Mouse (Mus musculus) kidney, embryonic 14.5 days (tissue): ENCODE results near the gene Tmem266. TPM values are rescaled to one million over a fixed set of nuclear protein-coding genes. Genes with fewer than 3 reads are reported as not detected.

Experiments
- ATAC-seq: fragments of 200-750 bp; cut with Nextera tagmentation; 2 replicates; pipeline ENCODE4 v1.8.0; 2017; ENCODE audit warnings: moderate number of reproducible peaks, mild to moderate bottlenecking, moderate TSS enrichment, moderate library complexity; ENCODE audit not compliant: low FRiP score, low TSS enrichment
- H3K27ac ChIP-seq: fragments of 300-500 bp; sonication (generic); 2 replicates; pipeline ENCODE4 v1.5.1; 2014; ENCODE audit warnings: low read depth, mild to moderate bottlenecking, low read length, moderate library complexity, mixed read lengths
- H3K27me3 ChIP-seq: fragments of 300-500 bp; sonication (generic); 2 replicates; pipeline ENCODE4 v1.6.1; 2014; ENCODE audit warnings: mild to moderate bottlenecking, low read length; ENCODE audit not compliant: control insufficient read depth, insufficient read depth
- H3K36me3 ChIP-seq: fragments of 300-500 bp; sonication (generic); 2 replicates; pipeline ENCODE4 v1.6.1; 2014; ENCODE audit warnings: low read length, mixed read lengths; ENCODE audit not compliant: control insufficient read depth, insufficient read depth
- H3K4me1 ChIP-seq: fragments of 300-500 bp; sonication (generic); 2 replicates; pipeline ENCODE4 v1.6.1; 2014; ENCODE audit warnings: low read length, mixed read lengths; ENCODE audit not compliant: control insufficient read depth, insufficient read depth
- H3K4me2 ChIP-seq: fragments of 300-500 bp; sonication (generic); replicated peaks from 2 replicates; pipeline ENCODE4 v1.6.1; 2014; ENCODE audit warnings: low read depth, mild to moderate bottlenecking, low read length
- H3K4me3 ChIP-seq: fragments of 300-500 bp; sonication (generic); 2 replicates; pipeline ENCODE4 v1.5.1; 2014; ENCODE audit warnings: mild to moderate bottlenecking, low read length
- H3K9ac ChIP-seq: fragments of 300-500 bp; sonication (generic); 2 replicates; pipeline ENCODE4 v1.6.1; 2014; ENCODE audit warnings: low read depth, mild to moderate bottlenecking, low read length, moderate library complexity
- H3K9me3 ChIP-seq: fragments of 300-500 bp; sonication (generic); 2 replicates; pipeline ENCODE4 v1.6.1; 2016; ENCODE audit warnings: low read length; ENCODE audit not compliant: control insufficient read depth
- WGBS: fragments of 180-500 bp; shearing (Covaris S2); extraction: QIAGEN DNeasy Blood & Tissue Kit; methylation state at CpG from one replicate; pipeline ENCODE4 v1.1.7; 2014; 5-methylcytosine and 5-hydroxymethylcytosine counted together
- polyA plus RNA-seq: library from polyadenylated mRNA; unstranded; fragments of >200 nt; fragmentation: Nextera tagmentation; extraction: Ambion mirVana; gene quantifications from 2 replicates; pipeline ENCODE4 v1.2.1, GENCODE M21; 2014

Gene Tmem266
- polyA plus RNA-seq, 1 experiment from 2014 or later = 0.09 TPM

GRCm38 (mm10) chr9:55307066-55307465 lies 19.6 kb upstream of the Tmem266 start:
- H3K9ac ChIP-seq = no peak overlapping the region
- no peaks in the 10 kb centered on the region for H3K4me1 ChIP-seq
- no peak overlapping the region for H3K4me2 ChIP-seq
- no peak overlapping the region for H3K27ac ChIP-seq
- ATAC-seq = no peak
- no peaks in the 10 kb centered on the region for H3K9me3 ChIP-seq
- WGBS = 65% methylated on average over 2 of the region's 2 CpGs
- no peak overlapping the region for H3K4me3 ChIP-seq
- H3K36me3 ChIP-seq = no peaks in the 10 kb centered on the region
- H3K27me3 ChIP-seq = no peaks in the 10 kb centered on the region; the same call in 1 of the 2 replicates

DNA sequence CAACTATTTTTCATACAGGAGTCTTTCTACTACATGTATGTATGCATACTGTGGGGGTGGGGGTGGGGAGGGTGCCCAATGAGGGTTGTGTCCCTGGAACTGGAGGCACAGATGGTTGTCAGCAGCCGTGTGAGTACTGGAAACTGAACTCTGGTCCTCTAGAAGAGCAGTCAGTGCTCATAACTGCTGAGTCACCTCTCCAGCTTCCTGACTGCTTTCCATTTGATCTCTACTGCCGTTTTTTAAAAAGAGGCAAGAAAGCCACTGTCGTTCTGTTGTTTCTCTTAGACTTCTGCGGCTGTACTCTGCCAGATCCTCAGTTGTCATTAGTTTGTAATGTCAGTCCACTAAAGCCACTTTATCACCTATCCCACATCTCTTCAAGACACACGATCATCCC lies 19.2 kb upstream of the Tmem266 start:
- no peak for ATAC-seq
- H3K4me2 ChIP-seq = no peak overlapping the region
- H3K27ac ChIP-seq = no peak overlapping the region
- no peaks in the 10 kb centered on the region for H3K36me3 ChIP-seq
- no peak overlapping the region for H3K4me3 ChIP-seq
- no peaks in the 10 kb centered on the region for H3K9me3 ChIP-seq
- WGBS = 65% methylated on average over 5 of the region's 5 CpGs
- no peaks in the 10 kb centered on the region; the same call in 1 of the 2 replicates for H3K27me3 ChIP-seq
- no peak overlapping the region for H3K9ac ChIP-seq
- no peaks in the 10 kb centered on the region for H3K4me1 ChIP-seq

DNA sequence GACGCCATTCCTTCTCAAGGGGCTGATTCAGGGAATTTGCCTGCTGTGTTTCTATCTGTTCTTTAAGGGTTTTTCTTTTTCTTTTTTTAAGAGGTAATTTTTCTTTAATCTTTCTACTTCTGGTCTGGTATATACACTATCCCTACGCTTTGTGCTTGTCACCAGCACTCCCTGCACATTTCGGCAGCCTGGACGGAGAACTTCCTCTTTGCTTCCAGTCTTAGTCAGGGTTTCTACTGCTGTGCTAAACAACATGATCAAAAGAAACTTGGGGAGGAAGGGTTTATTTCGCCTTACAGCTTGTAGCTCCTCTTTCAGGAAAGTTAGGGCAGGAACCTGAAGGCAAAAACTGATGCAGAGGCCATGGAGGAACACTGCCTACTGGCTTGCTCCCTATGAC lies 18.3 kb upstream of the Tmem266 start:
- Histone ChIP-seq H3K9me3 (no peaks in the 10 kb centered on the region), H3K27ac (no peak overlapping the region), H3K36me3 (no peaks in the 10 kb centered on the region), H3K4me1 (no peaks in the 10 kb centered on the region), H3K4me2 (no peak overlapping the region), H3K4me3 (no peak overlapping the region), H3K27me3 (no peaks in the 10 kb centered on the region; the same call in 1 of the 2 replicates), H3K9ac (no peak overlapping the region)
- ATAC-seq = no peak
- WGBS = 78% methylated on average over 5 of the region's 5 CpGs

GRCm38 (mm10) chr9:55311560-55311959 lies 15.2 kb upstream of the Tmem266 start:
- no peaks in the 10 kb centered on the region; the same call in 1 of the 2 replicates for H3K27me3 ChIP-seq
- peak; percentile 81; the same call in 1 of the 2 replicates for ATAC-seq
- 5% methylated on average over 5 of the region's 5 CpGs for WGBS
- no peak overlapping the region for H3K27ac ChIP-seq
- no peak overlapping the region for H3K4me2 ChIP-seq
- H3K4me1 ChIP-seq = no peaks in the 10 kb centered on the region
- H3K9me3 ChIP-seq = no peaks in the 10 kb centered on the region
- no peak overlapping the region for H3K4me3 ChIP-seq
- H3K9ac ChIP-seq = no peak overlapping the region
- no peaks in the 10 kb centered on the region for H3K36me3 ChIP-seq

GRCm38 (mm10) chr9:55313619-55314261 lies 13.0 kb upstream of the Tmem266 start:
- H3K9ac ChIP-seq = no peak overlapping the region
- no peaks in the 10 kb centered on the region for H3K4me1 ChIP-seq
- no peak overlapping the region for H3K27ac ChIP-seq
- no peaks in the 10 kb centered on the region for H3K36me3 ChIP-seq
- no peak overlapping the region for H3K4me2 ChIP-seq
- 67% methylated on average over 12 of the region's 12 CpGs for WGBS
- no peaks in the 10 kb centered on the region; the same call in 1 of the 2 replicates for H3K27me3 ChIP-seq
- ATAC-seq = no peak
- no peaks in the 10 kb centered on the region for H3K9me3 ChIP-seq
- no peak overlapping the region for H3K4me3 ChIP-seq

GRCm38 (mm10) chr9:55322641-55323040 lies 4.1 kb upstream of the Tmem266 start:
- H3K4me1 ChIP-seq = no peaks in the 10 kb centered on the region
- no peak overlapping the region for H3K9ac ChIP-seq
- H3K4me3 ChIP-seq = no peak overlapping the region
- H3K36me3 ChIP-seq = no peaks in the 10 kb centered on the region
- peaks cover 45% of the 10 kb centered on the region for H3K27me3 ChIP-seq
- no peak overlapping the region for H3K27ac ChIP-seq
- no peaks in the 10 kb centered on the region for H3K9me3 ChIP-seq
- ATAC-seq = no peak
- no peak overlapping the region for H3K4me2 ChIP-seq
- 65% methylated on average over 1 of the region's 1 CpGs for whole genome bisulfite sequencing

DNA sequence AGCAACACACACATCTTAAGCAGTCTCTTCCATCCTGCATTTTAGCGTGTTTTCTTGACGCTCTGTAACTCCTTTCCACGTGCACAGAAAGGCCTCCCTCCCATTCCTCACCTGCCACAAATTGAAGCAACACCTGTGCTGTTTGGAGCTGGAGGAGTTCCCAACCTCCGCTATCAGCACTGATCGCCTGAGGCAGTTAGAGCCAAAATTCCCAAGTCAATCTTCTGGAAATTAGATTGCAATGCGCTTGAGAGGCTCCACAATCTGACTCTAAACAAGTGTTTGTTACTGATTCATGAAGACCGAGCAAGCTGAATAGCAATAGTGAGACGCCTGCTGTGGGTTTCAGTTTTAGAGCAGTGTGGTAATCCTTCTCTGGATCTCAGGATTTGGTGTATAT lies 2.6 kb upstream of the Tmem266 start:
- H3K4me3 ChIP-seq = no peak overlapping the region
- ATAC-seq = no peak

DNA sequence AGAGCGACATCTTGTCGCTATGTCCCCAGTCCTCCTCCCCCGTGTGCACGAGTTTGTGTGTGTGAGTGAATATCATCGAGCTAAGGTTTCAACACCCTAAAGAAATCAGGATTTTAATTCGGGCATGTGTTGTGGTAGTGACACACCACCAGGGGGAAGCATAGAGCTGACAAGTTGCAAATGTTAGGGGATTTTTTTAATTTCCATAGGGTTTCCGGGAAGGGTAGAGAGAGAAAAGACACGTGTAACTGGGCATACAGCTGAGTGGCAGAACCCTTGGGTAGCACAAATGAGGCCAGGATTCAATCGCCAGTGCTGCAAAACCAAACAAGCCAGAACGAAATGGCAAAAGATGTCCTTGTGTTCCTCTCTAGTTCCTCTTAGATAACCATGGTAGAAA lies 2.2 kb upstream of the Tmem266 start:
- WGBS = 55% methylated on average over 10 of the region's 10 CpGs
- no peak overlapping the region for H3K4me2 ChIP-seq
- no peak overlapping the region for H3K4me3 ChIP-seq
- H3K4me1 ChIP-seq = no peaks in the 10 kb centered on the region
- H3K9ac ChIP-seq = no peak overlapping the region
- no peaks in the 10 kb centered on the region for H3K9me3 ChIP-seq
- peaks cover 56% of the 10 kb centered on the region for H3K27me3 ChIP-seq
- no peaks in the 10 kb centered on the region for H3K36me3 ChIP-seq
- no peak overlapping the region for H3K27ac ChIP-seq
- ATAC-seq = no peak

More for the DNA sequence above, 2.6 kb upstream of the Tmem266 start:
- Histone ChIP-seq H3K36me3 (no peaks in the 10 kb centered on the region), H3K9me3 (no peaks in the 10 kb centered on the region), H3K4me1 (no peaks in the 10 kb centered on the region), H3K27ac (no peak overlapping the region), H3K9ac (no peak overlapping the region), H3K4me2 (no peak overlapping the region), H3K27me3 (peaks cover 56% of the 10 kb centered on the region)
- 46% methylated on average over 8 of the region's 8 CpGs for WGBS

GRCm38 (mm10) chr9:55325061-55325460 lies 1.7 kb upstream of the Tmem266 start:
- Histone ChIP-seq H3K9me3 (no peaks in the 10 kb centered on the region), H3K27me3 (peaks cover 62% of the 10 kb centered on the region), H3K4me1 (no peaks in the 10 kb centered on the region), H3K27ac (no peak overlapping the region), H3K4me2 (no peak overlapping the region), H3K9ac (no peak overlapping the region), H3K36me3 (no peaks in the 10 kb centered on the region), H3K4me3 (no peak overlapping the region)
- 22% methylated on average over 1 of the region's 1 CpGs for WGBS
- no peak for ATAC-seq
